Mouse (Mus musculus) spleen, adult 12 weeks (tissue): ENCODE data around the gene Popdc3.
"Not testable (repeated sequence)": the region's sequence is repeated elsewhere in the genome, so short reads cannot be mapped to it uniquely, and the experiment has no call there.

Source experiments
- DNase-seq: peaks from one replicate; pipeline ENCODE4 v3.0.0; 2022; ENCODE audit warnings: low spot score

Gene Popdc3

GRCm38 (mm10) chr10:45314865-45315264, 137.0 kb downstream of the Popdc3 start:
- DNase-seq, result no peak

- no peak for DNase-seq
Observed at GRCm38 (mm10) chr10:45318922-45319321, 141.0 kb downstream of the Popdc3 start.

GRCm38 (mm10) chr10:45320296-45320695, 142.4 kb downstream of the Popdc3 start:
- DNase-seq, result no peak

GRCm38 (mm10) chr10:45324159-45324558, 146.3 kb downstream of the Popdc3 start:
- no peak for DNase-seq

GRCm38 (mm10) chr10:45328196-45329000, 150.5 kb downstream of the Popdc3 start:
- DNase-seq, result no peak

DNA sequence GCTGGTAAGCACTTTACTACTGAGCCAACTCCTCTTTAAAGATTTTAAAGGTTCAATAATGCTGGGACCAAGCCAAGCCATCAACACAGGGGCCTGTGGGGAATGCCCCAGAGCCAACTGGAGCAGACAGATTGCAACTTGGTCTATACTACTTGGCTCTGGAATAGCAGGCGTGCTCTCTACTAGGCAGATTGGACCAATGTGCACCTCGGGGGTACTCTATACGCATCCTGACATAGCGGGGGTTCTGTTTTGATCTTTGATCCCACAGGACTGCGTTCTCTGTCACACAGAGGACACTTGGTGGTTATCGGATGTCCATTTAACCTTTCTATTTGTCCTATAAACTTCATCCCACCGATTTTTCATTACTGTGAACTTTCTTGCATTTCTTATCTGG, 157.0 kb downstream of the Popdc3 start:
- no peak for DNase-seq

DNA sequence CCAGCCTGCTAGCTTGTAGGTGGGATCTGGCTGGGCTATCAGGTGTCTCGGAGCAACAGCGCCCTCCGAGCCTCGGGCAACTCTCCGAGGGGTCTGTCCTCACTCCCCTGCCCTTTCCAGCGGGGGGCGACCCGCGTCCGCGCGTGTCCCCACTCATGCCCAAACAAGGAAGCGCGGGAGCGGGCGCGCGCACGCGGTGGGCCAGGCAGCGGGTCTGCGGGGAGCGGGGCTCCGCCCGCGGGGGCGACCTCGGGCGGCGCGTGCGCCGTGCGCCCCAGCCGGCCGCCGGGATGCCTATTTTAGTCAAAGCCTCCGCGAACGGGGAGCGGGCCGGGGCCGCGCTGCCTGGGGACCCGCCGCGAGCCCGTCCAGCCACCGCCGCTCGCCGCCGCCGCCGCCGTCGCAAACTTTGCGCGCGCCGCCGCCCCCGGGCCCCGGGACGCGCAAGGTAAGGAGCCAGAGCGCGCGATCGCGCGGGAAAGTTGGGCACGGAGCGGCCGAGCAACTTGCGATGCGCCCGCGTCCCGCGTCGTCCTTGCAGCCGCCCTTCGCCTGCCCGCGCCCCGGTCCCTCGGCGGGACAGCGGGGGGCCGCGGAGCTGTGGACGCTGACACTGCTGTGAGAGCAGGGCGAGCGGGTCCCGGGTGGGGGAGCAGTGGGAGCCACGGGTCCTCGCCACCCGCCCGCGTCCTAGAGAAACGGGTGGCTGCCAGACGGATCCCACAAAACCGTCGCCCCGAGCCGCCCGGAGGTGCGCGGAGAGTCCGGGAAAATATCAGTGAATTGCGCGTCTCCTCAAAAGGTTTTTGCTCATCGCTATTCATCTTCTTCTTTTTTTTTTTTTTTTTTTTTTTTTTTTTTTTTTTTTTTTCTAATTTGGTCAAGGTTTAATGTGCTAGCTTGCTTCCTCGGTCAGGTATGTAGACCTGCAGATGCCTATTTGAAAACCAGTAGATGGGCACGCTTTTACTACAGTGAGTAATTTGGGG, 157.8 kb downstream of the Popdc3 start, which contains the start of gene Bves:
Gene Bves, plus strand, starts transcription at position 339 of the 989 bp plus-strand sequence.
- DNase-seq, result no peak

DNA sequence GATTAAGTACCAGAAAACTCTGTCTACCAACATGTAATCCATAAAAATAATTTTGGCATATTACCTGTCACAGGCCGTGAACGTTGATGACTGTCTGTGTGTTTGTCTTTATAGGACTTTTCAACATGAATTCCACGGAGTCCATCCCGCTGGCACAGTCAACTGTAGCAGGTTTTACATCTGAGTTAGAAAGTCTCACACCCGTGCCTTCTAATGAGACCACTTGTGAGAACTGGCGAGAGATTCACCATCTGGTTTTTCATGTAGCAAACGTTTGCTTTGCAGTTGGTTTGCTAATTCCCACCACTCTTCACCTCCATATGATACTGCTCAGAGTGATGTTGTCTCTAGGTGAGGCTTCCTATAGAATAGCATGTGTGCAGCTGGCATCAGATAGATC, 161.2 kb downstream of the Popdc3 start:
- DNase-seq, result no peak

- DNase-seq, result no peak
Observed at GRCm38 (mm10) chr10:45344381-45344780, 166.5 kb downstream of the Popdc3 start.

DNA sequence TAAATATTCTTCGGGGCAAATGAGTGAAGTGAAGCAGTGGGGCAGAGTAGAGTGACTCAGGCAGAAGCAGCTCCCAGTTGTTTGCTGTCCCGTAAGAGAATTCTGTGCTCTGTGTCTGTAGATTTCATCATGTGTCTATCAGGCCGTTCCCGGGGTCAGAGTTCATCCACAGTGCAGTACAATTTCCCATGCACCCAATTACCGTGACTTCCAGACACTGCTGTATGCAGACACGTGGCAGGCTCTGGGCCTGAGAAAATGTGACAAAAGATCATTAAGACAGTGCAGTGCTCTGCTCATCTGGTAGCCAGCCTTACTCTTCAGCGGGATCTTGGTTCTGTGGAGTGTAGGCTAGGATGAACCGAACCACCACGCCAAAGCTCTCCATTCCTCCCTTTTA, 167.3 kb downstream of the Popdc3 start:
- no peak for DNase-seq

- DNase-seq, result not testable (repeated sequence)
Observed at GRCm38 (mm10) chr10:45348143-45348542, 170.2 kb downstream of the Popdc3 start.

DNA sequence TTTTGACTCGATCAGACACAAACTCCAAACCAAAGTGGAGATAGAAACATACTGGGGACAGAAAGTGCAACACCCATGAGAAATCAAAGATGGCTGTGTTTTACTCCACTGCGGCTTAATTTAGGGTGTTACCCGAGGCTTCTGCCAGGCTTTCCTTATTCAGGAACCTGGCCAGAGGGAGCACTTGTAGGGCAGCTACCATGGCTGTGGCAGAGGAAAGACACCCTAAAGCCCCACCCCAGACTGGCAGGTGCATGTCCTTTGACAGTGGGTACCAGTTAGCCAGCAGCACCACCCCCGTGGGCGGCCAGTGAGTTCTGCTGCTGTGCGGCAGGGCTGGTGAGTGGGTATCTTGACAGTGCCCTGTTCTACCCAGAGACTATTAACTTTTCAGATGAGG, 178.2 kb downstream of the Popdc3 start:
- no peak for DNase-seq

DNA sequence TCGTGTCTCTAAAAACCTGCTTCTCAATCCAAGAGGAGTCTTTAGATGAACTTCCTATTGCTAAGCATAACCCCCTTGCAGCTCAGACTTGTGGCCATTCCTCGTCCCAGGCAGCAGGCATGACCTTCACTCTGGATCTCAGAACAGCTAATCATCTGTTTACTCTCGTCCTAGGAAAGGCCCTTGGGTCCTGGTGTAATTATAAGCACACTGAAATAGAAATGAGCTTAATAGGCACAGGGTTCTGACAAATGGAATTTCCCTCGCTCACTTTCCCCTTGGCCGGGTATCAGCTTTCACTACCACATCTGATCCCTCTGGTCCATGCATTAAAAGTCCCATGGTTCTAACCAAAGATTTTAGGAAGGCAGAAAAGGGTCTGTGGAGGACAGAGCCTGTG, 185.5 kb downstream of the Popdc3 start:
- DNase-seq, result no peak

DNA sequence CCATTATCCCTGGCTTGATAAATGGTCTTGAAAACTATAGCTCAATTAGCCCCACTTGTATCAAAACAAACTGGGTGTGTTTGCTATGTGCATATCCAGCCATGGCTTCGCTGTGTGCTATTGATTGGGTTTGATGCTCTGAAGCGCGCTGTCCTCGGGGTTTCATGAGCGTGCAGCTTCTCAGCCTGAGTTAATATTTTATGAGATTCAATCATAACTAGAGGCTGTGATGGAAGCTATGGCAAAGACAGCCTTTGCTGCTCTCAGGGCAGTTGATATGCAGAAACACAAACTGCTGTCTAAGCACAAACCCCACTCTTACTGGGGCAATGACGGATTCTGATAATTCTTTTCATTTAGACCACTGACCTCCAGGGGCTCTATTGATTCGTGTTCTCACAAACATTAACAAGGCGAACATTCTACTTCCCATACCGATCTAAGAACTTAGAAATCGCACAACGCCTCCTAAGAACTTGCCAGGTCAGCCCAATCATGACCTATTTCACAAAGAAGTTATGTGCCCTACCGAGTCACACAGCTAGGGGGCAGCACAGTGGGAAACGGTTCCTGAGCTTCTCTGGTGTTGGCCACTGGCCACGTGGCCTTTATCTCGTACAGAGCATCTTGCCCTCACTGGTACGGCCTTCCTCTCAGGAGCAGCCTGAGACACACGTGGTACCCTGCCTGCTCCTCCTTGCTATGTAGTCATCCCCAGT, 189.2 kb downstream of the Popdc3 start:
- DNase-seq, result no peak
